Mouse (Mus musculus) cerebellum, adult 18-20 months (tissue): ENCODE measurements around the gene Gm10401.

Source experiments
- DNase-seq, 2 experiments: peaks; one replicate each; pipeline ENCODE4 v3.0.0; 2021

Gene Gm10401

DNA sequence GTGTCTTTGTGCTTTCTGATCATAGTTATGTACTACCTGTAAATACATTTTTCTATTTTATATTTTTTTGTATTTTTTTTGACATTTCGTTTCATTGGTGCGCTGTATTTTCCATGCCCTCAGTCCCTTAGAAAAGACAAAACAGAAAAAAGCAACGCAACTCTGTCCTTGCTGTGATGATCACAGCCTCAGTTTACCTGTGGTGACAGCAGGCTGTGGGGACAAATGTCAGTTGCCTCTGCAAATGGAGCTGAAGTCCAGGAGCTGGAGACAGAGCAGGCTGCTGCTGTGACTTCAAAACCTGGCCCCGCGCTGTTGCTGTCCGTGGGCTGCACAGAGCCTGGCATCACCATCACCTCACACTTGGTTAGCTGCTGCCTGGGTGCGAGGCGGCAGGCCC is at the start of gene Gm10401:
Gene Gm10401, minus strand, starts transcription at position 101 of the 400 bp plus-strand sequence.
- no peak for DNase-seq

DNA sequence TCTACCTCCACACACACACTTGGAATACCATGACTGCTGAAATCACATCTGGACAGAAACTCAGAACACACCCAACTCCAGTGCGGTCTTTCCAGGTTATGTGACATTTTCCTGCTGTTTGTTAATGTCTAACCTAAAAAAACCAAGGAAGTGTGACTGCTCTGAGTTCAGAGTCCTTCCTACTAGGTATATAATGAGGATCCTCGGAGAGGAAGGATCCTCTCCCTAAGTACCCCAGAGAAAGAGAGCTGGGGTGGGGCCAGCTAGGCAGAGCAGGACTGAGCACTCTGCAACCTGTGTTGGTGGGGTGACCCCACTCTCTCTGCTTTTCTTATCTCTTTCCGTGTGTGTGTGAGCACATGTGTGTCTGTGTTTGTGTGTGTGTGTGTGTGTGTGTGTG is 49.3 kb upstream of the Gm10401 start:
- no peak for DNase-seq

DNA sequence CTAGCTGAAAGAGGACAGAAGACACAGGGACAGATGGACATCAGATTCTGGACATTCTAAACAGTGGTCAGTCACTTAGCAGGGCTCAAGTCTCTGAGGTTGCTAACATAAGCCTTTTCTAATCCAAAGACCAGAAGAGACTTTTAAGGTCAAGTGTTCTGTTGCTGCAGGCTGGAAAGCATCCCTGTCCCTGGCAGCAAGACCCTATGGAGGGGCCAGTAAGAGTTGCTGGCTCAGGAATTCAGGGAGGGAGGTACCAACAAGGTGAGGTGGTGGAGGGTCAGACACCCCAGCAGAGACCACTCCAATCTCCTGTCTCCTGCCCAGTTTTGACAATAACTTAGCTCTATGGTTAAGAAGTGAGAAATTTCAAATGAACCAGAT is 48.6 kb upstream of the Gm10401 start:
- DNase-seq, result no peak

DNA sequence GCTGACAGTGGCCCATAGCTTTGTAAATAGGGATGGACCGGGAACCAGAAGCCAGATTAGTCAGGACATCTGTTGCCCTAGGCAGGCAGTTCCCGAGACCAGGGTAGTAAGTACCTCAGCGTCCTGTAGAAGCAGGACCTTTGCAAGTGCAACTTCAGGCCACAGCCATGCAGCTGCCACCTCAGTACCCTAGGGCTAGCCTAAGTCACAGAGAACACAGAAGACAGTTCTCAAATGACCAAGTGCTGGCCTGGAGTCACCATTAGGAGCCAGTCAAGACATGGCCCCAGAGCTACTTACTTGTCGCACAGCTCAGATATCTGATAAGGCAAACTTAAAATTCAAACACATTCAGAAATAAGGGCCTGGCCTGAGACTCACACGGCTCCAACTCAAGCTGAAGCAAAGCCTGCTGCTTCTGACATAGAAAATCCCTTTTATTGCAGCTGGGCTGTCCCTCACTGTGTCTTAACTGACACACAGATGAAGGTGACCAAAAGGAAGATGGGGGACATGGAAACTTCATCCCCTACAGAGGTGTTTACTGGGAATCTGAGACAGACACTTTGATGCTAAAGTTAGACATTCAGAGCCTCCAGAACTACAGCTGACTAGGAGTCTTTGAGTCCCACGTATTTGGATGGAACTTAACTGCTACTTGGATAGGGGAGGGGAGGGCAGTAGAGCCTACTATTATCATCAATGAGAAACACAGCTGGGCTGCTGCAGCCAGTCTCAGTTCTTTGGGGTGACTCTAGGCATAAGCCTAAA is 48.1 kb upstream of the Gm10401 start:
- no peak for DNase-seq

DNA sequence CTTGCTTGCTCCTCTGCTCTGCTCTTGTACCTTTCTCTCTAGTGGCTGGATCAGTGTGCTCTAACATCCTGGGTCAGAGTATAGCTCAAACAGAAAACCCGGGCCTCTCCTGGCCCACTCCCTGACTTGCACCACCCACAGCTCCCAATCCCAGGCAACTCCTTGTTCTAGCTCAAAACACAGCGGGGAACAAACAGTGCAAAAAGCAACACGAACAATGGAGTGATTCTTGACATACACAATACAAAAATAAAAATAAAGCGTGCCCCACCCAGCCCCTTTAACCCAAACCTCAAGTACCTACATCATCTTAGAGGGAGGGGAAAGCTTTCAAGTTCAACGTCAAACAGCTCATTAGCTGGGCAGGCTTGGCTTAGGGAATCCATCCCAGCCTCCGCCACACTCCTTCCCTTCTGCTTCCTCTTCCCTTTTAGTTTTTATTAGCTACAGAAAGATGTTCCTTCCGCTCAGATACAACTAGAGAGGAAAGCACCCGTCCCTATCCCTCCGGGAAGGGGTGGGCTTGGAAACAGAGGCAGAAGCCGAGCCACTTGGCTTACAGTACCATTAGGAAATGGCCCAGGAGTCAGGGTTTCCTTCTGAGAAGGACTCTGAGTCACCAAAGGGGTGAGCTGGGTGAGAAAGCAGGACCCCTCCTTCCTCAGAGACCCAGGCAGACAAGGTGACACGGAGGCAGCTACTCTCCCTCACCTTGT is 47.3 kb upstream of the Gm10401 start:
- DNase-seq, result no peak

DNA sequence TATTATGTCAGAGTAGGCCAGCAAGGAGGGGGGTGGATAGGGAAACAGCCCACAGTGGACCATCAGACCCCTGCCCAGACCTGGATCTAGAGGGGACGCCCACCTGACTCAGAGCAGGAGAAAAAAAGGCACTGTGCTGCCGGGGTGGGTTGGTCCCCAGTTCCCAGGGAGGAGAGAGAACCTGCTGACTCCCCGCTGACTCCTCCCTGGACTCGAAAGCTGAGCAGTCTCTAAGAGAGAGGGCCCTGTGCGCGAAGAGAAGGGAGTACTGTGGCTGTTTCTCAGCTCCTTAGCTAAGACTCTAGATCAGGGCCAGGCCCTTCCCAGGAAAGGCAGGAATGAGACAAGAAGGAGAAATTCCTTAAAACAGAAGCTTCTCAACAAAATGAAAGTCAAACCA is 46.4 kb upstream of the Gm10401 start:
- DNase-seq, result no peak

DNA sequence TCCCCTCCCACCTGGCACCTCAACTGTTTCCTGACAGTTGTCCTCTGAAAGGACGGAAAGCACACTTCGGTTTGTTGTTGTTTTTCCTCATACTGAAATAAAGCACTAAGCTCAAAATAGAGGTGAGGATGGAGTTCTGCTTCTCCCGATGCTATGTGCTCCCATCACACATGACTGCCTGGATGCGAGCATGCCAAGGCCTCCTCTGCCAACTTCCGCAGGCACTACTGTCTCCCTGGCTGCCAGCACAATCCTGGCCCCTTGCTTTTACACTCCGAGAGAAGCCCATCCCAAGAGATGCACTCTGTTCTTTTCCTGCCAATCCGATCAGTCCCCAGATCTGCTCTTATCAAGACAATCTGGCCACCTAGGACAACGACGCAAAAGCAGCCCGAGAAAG is 45.5 kb upstream of the Gm10401 start:
- peak; percentile 51 to 56 for DNase-seq

DNA sequence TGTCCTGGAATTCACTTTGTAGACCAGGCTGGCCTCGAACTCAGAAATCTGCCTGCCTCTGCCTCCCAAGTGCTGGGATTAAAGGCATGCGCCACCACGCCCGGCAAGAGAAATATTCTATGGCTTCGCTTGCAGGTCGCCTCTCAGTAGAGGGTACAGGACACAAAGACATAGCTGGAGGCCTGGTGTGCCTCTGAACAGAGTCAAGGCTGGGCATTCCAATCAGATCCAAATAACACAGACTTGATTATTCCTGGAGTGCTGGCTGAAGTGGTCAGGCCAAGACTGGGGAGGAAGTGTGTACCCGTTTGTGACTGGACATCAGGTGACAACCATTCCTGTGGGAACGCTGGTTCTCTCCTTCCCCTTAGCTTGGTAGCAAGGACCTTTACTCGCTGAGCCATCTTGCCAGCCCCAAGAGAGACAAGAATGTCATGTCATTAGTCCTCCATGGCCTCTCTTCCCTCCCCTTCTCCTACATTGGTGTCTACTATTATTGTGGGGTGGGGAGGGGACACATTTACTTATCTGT is 44.1 kb upstream of the Gm10401 start:
- DNase-seq, result no peak

DNA sequence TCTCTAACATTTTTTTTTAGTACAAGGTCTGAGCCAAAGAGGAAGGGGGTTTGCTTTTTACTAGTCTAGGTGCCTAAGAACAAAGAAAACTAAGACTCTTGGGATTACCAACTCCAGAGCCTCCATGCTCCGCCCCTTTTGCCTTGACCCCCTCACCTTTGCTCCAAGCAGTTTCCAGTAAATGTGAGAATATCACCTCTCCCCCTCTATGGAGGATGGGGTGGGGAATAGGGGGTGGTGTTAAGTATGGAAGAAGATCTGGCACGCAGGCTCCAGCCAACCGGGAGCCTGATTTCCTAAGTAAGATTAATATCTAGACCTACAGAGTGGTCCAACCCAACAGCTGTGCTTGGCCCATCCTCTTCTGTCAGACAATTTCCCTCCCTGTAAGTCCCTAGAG is 42.6 kb upstream of the Gm10401 start:
- no peak for DNase-seq

DNA sequence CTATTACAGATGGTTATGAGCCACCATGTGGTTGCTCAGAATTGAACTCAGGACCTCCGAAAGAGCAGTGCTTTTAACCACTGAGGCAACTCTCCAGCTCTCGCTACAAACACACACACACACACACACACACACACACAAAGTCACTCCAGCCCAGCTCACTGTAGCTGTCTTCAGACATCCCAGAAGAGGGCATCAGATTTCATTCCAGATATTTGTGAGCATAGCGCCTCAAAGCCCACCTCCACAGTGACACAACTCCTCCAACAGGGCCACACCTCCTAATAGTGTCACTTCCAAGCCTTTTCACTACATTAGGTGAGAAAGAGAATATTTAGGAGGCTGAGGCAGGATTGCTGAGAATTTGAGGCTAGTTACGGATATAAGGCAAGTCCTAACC is 41.0 kb upstream of the Gm10401 start:
- no peak for DNase-seq

DNA sequence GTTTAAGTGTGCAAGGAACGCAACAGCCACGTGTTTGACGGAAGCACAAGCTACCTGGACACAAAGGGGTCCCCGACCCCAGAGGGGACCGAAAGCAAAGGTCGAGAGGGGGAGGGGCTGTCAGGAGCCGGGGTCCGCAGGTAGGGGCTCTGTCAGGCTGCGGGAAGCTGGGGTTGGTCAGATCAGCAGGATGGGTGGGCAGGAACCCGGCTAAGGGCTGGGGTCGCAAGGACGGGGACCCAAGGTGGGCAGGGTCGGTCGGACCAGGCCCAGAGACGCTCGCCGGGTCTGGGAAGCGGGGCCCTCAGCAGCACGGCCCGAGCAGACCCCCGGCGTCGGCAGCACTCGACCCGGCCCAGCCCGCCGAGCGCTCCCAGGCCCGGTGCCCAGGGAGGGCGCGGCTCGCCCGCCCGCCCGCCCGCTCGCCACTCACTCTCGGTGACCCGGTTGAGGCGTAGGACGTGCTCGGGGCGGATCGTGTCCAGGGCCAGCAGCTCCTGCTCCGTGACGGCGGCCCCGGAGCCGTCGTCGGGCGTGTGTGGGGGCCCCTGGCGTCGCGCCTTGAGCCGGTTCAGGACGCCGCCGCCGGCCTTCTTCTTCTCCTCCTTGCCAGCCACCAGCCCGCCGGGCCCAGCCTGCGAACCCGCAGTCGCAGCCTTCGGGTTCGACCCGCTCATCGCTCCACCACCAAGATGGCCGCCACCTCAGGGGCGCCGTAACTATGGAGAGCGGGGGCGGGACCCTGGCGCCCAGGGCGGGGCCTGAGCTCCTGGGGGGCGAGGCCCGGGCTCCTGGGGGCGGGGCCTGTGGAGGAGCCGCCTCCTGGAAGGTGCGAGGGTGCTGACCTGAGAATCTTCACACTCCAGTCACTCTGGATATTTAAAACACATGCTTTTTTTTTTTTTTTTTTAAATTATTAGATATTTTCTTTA is 36.4 kb upstream of the Gm10401 start, which contains the start of gene Unc119b:
Gene Unc119b, minus strand, starts transcription at position 742 of the 932 bp plus-strand sequence.
- DNase-seq, result peak; percentile 88 to 94

DNA sequence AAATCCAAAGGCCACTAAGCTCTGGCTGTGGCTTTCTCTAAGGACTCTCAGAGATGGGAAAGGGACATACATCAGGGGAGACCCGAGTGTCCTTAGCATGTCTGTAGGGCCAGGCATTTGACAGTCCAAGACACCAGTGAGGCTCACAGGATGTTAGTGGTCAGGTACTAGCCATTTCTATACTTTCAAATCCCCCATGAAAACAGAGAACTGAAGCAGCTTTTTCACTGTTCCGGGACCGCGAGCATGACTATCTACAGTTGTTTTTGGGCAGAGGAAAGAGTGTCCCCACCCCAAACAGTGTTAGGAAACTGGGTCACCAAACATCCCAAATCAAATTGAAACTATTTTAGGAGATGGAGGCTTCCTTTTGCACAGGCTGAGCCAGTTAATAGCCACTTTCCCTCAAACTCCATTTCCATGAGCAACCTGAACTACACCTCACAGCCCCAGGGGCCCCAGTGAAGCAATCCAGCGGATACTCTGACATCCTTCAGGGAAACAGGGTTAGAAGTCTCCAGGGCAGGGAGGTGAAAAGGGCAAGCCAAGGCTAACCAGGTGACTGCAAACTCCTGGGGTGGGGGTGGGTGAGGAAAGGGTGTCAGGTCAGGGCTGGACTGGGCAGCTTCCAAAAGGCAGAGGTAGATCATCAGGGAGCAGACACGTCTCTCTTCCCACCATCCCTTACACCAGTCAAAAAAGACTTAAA is 35.4 kb upstream of the Gm10401 start:
- no peak for DNase-seq

DNA sequence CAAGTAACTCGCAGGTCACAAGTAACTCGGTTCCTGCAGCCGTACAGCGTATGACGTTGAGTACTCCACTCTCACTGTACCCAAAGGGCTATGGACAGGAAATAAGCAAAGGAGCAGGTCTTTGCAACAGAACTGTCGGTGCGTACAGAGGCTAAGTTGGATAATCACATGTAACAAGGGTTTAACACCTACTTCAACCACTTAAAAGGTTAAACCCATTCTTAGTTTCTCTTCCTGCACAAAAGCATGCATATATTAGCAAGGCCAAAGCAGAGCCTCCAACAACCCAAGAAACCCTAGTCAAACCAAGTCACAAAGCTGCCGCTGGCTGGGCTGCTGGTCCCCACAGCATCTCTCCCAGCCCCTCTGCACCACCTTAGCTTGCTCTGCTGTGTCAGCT is 34.4 kb upstream of the Gm10401 start:
- no peak for DNase-seq

DNA sequence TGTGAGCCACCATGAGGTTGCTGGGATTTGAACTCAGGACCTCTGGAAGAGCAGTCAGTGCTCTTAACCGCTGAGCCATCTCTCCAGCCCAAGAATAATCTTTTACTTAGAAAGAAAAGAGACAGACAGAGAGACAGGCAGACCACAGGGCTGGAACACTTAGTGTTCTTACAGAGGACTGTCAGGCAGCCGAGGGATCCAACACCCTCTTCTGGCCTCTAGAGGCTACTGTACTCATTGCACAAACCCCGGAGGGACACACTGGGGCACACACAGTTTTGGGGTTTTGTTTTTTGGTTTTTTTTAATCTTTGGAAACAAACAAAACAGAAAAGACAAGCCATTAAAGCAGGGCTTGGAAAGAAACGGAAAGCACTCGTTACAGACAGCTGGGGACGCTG is 31.2 kb upstream of the Gm10401 start:
- no peak for DNase-seq

DNA sequence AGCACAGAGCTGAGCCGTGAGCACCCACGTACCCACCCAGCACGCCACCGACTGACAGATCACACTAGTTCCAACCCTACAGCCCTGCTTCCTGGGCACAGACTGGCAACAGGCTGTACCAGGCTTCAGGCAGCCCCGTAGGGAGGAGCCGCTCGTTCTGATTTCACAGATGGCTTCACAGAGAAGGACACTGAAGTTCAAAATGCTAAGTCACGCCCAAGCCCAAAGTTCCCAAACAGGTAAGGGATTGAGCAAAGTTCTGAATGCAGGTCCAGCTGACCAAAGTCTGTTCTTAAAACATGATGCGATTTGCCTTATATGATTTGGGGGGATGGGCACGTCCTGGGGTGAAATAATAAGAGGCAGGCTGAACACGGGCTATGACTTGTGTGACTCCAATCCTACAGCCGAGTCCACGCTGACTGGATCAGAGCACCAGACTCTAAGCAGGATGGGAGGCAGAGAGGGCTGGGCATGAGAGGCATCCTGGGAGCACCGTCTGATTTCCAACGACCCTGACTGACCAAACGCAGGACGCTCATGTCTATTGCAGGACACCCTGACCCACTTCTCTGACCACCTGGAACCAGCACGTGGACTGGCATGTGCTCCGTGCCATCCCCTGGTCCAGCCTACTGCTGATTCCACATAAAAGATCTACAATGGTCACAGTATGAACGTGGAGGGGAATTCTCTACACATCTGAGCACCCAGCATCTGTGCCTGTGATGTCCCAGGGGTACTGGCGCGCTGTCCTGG is 29.5 kb upstream of the Gm10401 start:
- DNase-seq, result peak in 1 of 2 experiments; percentile 60

DNA sequence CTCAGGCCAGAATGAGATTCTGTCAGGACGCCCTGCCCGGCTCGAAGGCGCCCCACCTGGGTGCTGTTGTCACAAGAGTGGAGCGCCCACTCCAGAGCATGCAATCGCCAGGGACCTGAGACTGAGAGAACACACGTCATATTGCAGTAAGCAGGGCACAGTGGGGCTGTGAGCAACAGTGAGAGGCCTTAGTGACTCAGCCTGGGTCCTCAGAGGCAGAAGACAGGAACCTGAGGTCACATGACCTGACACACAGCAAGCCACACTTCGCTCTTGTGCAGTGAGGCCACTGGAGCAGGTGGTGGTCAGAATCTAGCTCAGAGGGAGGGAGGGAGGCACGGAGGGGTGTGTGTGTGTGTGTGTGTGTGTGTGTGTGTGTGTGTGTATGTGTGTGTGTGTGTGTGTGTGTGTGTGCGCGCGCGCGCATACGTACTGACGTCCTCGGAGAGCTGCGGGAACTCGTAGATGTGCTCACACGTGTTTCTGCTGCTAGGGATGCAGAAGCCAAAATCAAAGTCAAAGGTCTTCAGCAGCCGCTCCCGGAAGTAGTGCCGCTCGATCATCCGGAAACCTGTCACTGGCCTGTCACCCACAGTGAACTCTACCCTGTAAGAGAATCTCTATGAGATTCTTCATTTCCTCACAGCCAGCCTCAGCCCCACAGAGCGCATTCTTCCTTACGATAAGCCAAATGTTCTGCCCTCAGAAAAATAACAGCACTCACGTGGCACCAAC is 28.6 kb upstream of the Gm10401 start:
- DNase-seq, result no peak

DNA sequence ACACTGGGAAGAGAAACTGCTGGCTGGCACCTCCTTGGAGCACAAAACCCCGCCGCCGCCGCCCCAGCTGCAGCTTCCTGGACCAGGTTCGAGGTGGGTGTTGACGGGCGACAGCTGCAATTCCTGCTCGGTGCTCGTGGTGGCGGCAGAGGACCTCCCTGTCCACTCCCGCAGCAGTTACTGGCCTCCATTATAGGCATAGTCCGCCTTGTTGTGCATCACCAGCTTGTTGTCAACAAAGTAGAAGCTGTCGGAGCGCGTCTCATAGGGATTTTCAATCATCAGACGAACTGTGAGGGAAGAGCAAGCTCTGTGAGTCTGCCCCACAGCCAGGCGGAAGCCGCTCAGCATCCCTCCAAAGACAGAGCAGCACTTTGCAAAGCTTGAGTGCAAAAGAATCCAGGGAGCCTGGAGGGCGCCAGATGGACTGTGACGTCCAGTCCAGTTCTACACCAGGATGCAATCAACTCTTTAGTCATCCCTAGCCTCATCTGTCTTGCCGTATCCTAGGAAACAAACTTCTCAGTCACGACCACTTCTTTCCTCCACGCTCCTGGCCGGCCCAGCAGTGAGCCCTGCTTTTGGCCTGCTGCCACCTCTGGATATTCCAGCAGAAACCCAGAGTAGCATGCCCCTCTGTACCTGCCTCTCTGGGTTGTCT is 27.2 kb upstream of the Gm10401 start:
- peak; percentile 88 to 92 for DNase-seq

DNA sequence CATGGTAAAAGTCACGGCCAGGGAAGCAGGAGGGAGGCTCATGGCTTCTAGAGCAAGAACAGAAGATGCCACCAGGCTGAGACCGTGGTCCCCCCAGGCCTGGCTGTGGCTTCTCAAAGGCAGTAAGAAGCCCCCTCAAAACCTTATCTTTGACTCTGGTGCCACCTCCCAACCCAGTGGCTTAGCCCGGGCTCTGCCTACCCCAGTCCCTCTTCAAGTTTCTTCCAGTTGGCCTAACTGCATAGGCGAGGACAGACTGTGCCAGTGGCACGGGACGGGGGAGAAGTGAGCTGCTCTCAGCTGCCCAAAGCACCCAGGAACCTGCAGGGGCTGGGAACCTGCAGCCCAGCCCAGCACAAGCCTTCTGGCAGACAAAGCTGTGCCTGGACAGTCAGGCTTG is 26.6 kb upstream of the Gm10401 start:
- DNase-seq, result no peak

DNA sequence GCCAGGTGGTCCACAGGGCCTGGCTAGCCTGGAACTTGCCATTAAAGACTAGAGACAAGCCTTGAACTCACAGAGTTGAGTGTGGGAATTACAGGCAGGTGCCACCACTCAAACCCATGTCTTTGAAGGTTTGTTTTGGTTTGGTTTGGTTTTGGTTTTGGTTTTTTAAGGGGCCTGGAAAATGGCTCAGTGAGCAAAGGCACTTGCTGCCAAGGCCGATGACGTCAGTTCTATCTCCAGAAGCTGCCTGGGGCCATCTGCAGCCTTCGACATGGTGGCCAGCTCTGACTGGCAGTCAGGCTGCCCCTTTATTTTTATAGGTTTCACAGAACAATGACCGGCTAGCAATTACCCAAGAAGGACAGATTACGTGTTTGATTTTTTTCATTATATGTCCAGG is 22.9 kb upstream of the Gm10401 start:
- DNase-seq, result peak; percentile 62 to 68

DNA sequence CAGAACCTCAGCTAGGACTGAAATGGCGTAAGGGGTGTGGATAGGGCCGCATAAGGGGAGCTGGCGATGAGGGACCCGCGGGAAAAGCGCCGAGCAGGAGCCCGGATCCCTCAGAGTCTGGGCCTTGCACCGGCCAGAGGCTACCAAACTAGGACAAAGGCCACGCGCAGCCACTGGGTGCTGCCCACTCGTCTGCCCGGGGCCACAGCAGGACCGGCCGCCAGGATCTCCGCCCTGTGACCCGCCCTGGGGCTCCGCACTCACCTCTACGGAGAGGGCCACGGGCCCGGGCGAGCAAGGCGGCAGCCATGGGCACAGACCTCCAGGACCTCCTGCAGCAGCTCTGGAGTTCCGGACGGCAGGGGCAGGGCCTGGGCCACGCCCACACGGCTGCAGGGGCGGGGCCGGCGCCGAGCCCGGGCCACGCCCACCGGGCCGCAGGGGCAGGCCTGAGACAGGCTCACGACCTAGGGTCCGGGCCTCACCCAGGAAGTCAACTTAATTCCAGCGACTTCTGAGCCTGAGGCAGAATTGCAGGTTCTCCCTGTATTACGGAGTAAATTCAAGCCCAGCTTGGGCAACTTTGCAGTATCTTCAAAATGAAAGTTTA is 21.0 kb upstream of the Gm10401 start, which contains the start of gene Acads:
Gene Acads, minus strand, starts transcription at position 386 of the 610 bp plus-strand sequence.
- peak; percentile 35 to 72 for DNase-seq
